Comparison of ENCODE assay signal across 8 mouse cellular contexts in genomic region chr3:96240799-96241197, GRCm38 (mm10). TPM values are rescaled to one million over a fixed set of nuclear protein-coding genes. Genes with fewer than 3 reads are reported as not detected.
DNase-seq lines count a peak whose midpoint lies in the region; ATAC-seq lines count a peak whose summit lies in the region.

No protein-coding gene starts in this region.

- peaks cover 22% of the 10 kb centered on the region for H3K4me1 ChIP-seq in kidney, embryonic 14.5 days (ENCODE audit: control insufficient read depth, insufficient read depth, low read length)
- H3K4me1 ChIP-seq in embryonic facial prominence, embryonic 11.5 days (ENCODE audit: control insufficient read depth, insufficient read depth, low read length) = no peaks in the 10 kb centered on the region; the same call in 1 of the 2 replicates
- peaks cover 33% of the 10 kb centered on the region for H3K4me1 ChIP-seq in hindbrain, embryonic 15.5 days (replicated peaks)
- peaks cover 23% of the 10 kb centered on the region; the same call in 1 of the 2 replicates for H3K4me1 ChIP-seq in midbrain, embryonic 14.5 days (ENCODE audit: control insufficient read depth, insufficient read depth, low read length)

- peak overlapping the region; percentile 31 for H3K4me2 ChIP-seq in kidney, embryonic 14.5 days (replicated peaks; ENCODE audit: low read depth, low read length)
- H3K4me2 ChIP-seq in embryonic facial prominence, embryonic 11.5 days (ENCODE audit: low read depth, low read length) = no peak overlapping the region
- peak overlapping the region; percentile 56 for H3K4me2 ChIP-seq in hindbrain, embryonic 15.5 days
- H3K4me2 ChIP-seq in midbrain, embryonic 14.5 days (ENCODE audit: low read length) = peak overlapping the region; percentile 56

- H3K9me3 ChIP-seq in kidney, embryonic 14.5 days (ENCODE audit: control insufficient read depth, low read length) = no peaks in the 10 kb centered on the region
- no peaks in the 10 kb centered on the region for H3K9me3 ChIP-seq in embryonic facial prominence, embryonic 11.5 days (replicated peaks; ENCODE audit: control insufficient read depth, low read length)
- no peaks in the 10 kb centered on the region for H3K9me3 ChIP-seq in hindbrain, embryonic 15.5 days
- no peaks in the 10 kb centered on the region for H3K9me3 ChIP-seq in midbrain, embryonic 14.5 days (ENCODE audit: control insufficient read depth, low read length)

- peak overlapping the region; percentile 55 for H3K9ac ChIP-seq in kidney, embryonic 14.5 days (ENCODE audit: low read depth, low read length)
- peak overlapping the region; percentile 32; the same call in 1 of the 2 replicates for H3K9ac ChIP-seq in embryonic facial prominence, embryonic 11.5 days (replicated peaks; ENCODE audit: low read length)
- peak overlapping the region; percentile 42; the same call in 1 of the 2 replicates for H3K9ac ChIP-seq in hindbrain, embryonic 15.5 days
- peak overlapping the region; percentile 44 for H3K9ac ChIP-seq in midbrain, embryonic 14.5 days (replicated peaks; ENCODE audit: low read length)

- no peak for ATAC-seq in kidney, embryonic 14.5 days (ENCODE audit: low FRiP score, low TSS enrichment)
- no peak for ATAC-seq in embryonic facial prominence, embryonic 11.5 days (replicated peaks; ENCODE audit: insufficient number of reproducible peaks, low FRiP score, low TSS enrichment, low read depth)
- ATAC-seq in hindbrain, embryonic 15.5 days (ENCODE audit: low FRiP score, low read depth) = no peak
- no peak for ATAC-seq in midbrain, embryonic 14.5 days (ENCODE audit: low FRiP score, low TSS enrichment)

- no peak overlapping the region; the same call in 1 of the 2 replicates for H3K4me3 ChIP-seq in kidney, embryonic 14.5 days (ENCODE audit: low read length)
- H3K4me3 ChIP-seq in embryonic facial prominence, embryonic 11.5 days (ENCODE audit: low read depth, low read length) = no peak overlapping the region
- H3K4me3 ChIP-seq in hindbrain, embryonic 15.5 days = peak overlapping the region; percentile 30
- H3K4me3 ChIP-seq in midbrain, embryonic 14.5 days (replicated peaks; ENCODE audit: low read depth, low read length) = peak overlapping the region; percentile 20; the same call in 1 of the 2 replicates

- WGBS in kidney, embryonic 14.5 days = 82% methylated on average over 9 of the region's 9 CpGs
- WGBS in embryonic facial prominence, embryonic 11.5 days = 80% methylated on average over 9 of the region's 9 CpGs
- WGBS in hindbrain, embryonic 15.5 days = 70% methylated on average over 9 of the region's 9 CpGs
- WGBS in midbrain, embryonic 14.5 days = 71% methylated on average over 9 of the region's 9 CpGs

- H3K27me3 ChIP-seq in kidney, embryonic 14.5 days (ENCODE audit: control insufficient read depth, insufficient read depth, low read length) = no peaks in the 10 kb centered on the region
- H3K27me3 ChIP-seq in embryonic facial prominence, embryonic 11.5 days (ENCODE audit: control insufficient read depth, insufficient read depth, low read length) = no peaks in the 10 kb centered on the region
- no peaks in the 10 kb centered on the region for H3K27me3 ChIP-seq in hindbrain, embryonic 15.5 days
- no peaks in the 10 kb centered on the region for H3K27me3 ChIP-seq in midbrain, embryonic 14.5 days (ENCODE audit: control insufficient read depth, insufficient read depth, low read length)

- peak overlapping the region; percentile 89 for H3K27ac ChIP-seq in kidney, embryonic 14.5 days (ENCODE audit: low read depth, low read length)
- peak overlapping the region; percentile 67 for H3K27ac ChIP-seq in embryonic facial prominence, embryonic 11.5 days (replicated peaks; ENCODE audit: low read depth, low read length)
- H3K27ac ChIP-seq in hindbrain, embryonic 15.5 days (replicated peaks) = peak overlapping the region; percentile 86
- peak overlapping the region; percentile 79 for H3K27ac ChIP-seq in midbrain, embryonic 14.5 days (replicated peaks; ENCODE audit: low read depth, low read length)

- H3K36me3 ChIP-seq in kidney, embryonic 14.5 days (ENCODE audit: control insufficient read depth, insufficient read depth, low read length) = no peaks in the 10 kb centered on the region
- no peaks in the 10 kb centered on the region for H3K36me3 ChIP-seq in embryonic facial prominence, embryonic 11.5 days (replicated peaks; ENCODE audit: control insufficient read depth, insufficient read depth, low read depth, low read length)
- H3K36me3 ChIP-seq in hindbrain, embryonic 15.5 days = no peaks in the 10 kb centered on the region
- H3K36me3 ChIP-seq in midbrain, embryonic 14.5 days (ENCODE audit: control insufficient read depth, insufficient read depth, low read length) = no peaks in the 10 kb centered on the region

- DNase-seq in kidney, adult 18-20 months = no peak
- DNase-seq in embryonic facial prominence, embryonic 11.5 days (ENCODE audit: low spot score) = no peak
- no peak for DNase-seq in midbrain, embryonic 14.5 days
- DNase-seq in layer of hippocampus, postnatal 10 days (ENCODE audit: low spot score in 2 of 2) = no peak
- no peak for DNase-seq in thymus, postnatal 0 days (ENCODE audit: low spot score)
- no peak for DNase-seq in urinary bladder, adult 18-20 months (ENCODE audit: low spot score in 2 of 2)

RNA-seq across cellular contexts. Expression of gene Hist2h2aa2, which starts 0.7 kb away (rescaled TPM):
- 33.3 and 69.4 TPM in 2 replicates for polyA plus RNA-seq in kidney, embryonic 14.5 days (2014; fragmentation: Nextera tagmentation; extraction: Ambion mirVana)
- polyA plus RNA-seq in embryonic facial prominence, embryonic 11.5 days (2014; fragmentation: Nextera tagmentation; extraction: Ambion mirVana) = 45.8 and 51.6 TPM in 2 replicates
- polyA plus RNA-seq in hindbrain, embryonic 15.5 days (2015; fragmentation: Nextera tagmentation; extraction: Ambion mirVana) = 28.7 and 39.4 TPM in 2 replicates
- polyA plus RNA-seq in midbrain, embryonic 14.5 days (2014; fragmentation: Nextera tagmentation; extraction: Ambion mirVana) = 55.4 and 76.9 TPM in 2 replicates
- 100 to 1,000 TPM; 287 to 323 TPM for total RNA-seq in layer of hippocampus, postnatal 10 days (2021)
- 215 and 339 TPM in 2 replicates for polyA plus RNA-seq in thymus, postnatal 0 days (2015; fragmentation: Nextera tagmentation; extraction: Ambion mirVana)

RNA-seq across cellular contexts. Expression of gene Hist2h3c2, which starts 1.9 kb away (rescaled TPM):
- polyA plus RNA-seq in kidney, embryonic 14.5 days (2014; fragmentation: Nextera tagmentation; extraction: Ambion mirVana) = 5.4 and 6.9 TPM in 2 replicates
- polyA plus RNA-seq in embryonic facial prominence, embryonic 11.5 days (2014; fragmentation: Nextera tagmentation; extraction: Ambion mirVana) = 9.8 and 11.8 TPM in 2 replicates
- 1.2 and 1.7 TPM in 2 replicates for polyA plus RNA-seq in hindbrain, embryonic 15.5 days (2015; fragmentation: Nextera tagmentation; extraction: Ambion mirVana)
- polyA plus RNA-seq in midbrain, embryonic 14.5 days (2014; fragmentation: Nextera tagmentation; extraction: Ambion mirVana) = 2.2 and 3.4 TPM in 2 replicates
- total RNA-seq in layer of hippocampus, postnatal 10 days (2021) = 10 to 100 TPM; 18.2 to 19.1 TPM
- polyA plus RNA-seq in thymus, postnatal 0 days (2015; fragmentation: Nextera tagmentation; extraction: Ambion mirVana) = 30.0 and 47.7 TPM in 2 replicates

RNA-seq across cellular contexts. Expression of gene Hist2h2aa1, which starts 4.5 kb away (rescaled TPM):
- 18.3 and 20.3 TPM in 2 replicates for polyA plus RNA-seq in kidney, embryonic 14.5 days (2014; fragmentation: Nextera tagmentation; extraction: Ambion mirVana)
- 7.0 and 15.3 TPM in 2 replicates for polyA plus RNA-seq in embryonic facial prominence, embryonic 11.5 days (2014; fragmentation: Nextera tagmentation; extraction: Ambion mirVana)
- polyA plus RNA-seq in hindbrain, embryonic 15.5 days (2015; fragmentation: Nextera tagmentation; extraction: Ambion mirVana) = 17.3 and 22.4 TPM in 2 replicates
- 24.7 and 32.0 TPM in 2 replicates for polyA plus RNA-seq in midbrain, embryonic 14.5 days (2014; fragmentation: Nextera tagmentation; extraction: Ambion mirVana)
- total RNA-seq in layer of hippocampus, postnatal 10 days (2021) = 10 to 100 TPM in 1 of 2 experiments, 1 to 10 TPM in 1; 6.0 to 16.1 TPM
- polyA plus RNA-seq in thymus, postnatal 0 days (2015; fragmentation: Nextera tagmentation; extraction: Ambion mirVana) = 117 and 143 TPM in 2 replicates

RNA-seq across cellular contexts. Expression of gene Hist2h3c1, which starts 5.7 kb away (rescaled TPM):
- 0.91 and 2.4 TPM in 2 replicates for polyA plus RNA-seq in kidney, embryonic 14.5 days (2014; fragmentation: Nextera tagmentation; extraction: Ambion mirVana)
- 0.50 and 1.8 TPM in 2 replicates for polyA plus RNA-seq in embryonic facial prominence, embryonic 11.5 days (2014; fragmentation: Nextera tagmentation; extraction: Ambion mirVana)
- 0.27 TPM in 1 of 2 replicates, not detected in the other for polyA plus RNA-seq in hindbrain, embryonic 15.5 days (2015; fragmentation: Nextera tagmentation; extraction: Ambion mirVana)
- 1.0 TPM in 1 of 2 replicates, not detected in the other for polyA plus RNA-seq in midbrain, embryonic 14.5 days (2014; fragmentation: Nextera tagmentation; extraction: Ambion mirVana)
- not detected for total RNA-seq in layer of hippocampus, postnatal 10 days (2021)
- polyA plus RNA-seq in thymus, postnatal 0 days (2015; fragmentation: Nextera tagmentation; extraction: Ambion mirVana) = 0.64 and 0.76 TPM in 2 replicates

RNA-seq across cellular contexts. Expression of gene Hist2h2be, which starts 19.9 kb away (rescaled TPM):
- polyA plus RNA-seq in kidney, embryonic 14.5 days (2014; fragmentation: Nextera tagmentation; extraction: Ambion mirVana) = 9.2 and 13.1 TPM in 2 replicates
- 11.5 and 12.4 TPM in 2 replicates for polyA plus RNA-seq in embryonic facial prominence, embryonic 11.5 days (2014; fragmentation: Nextera tagmentation; extraction: Ambion mirVana)
- 4.6 and 4.7 TPM in 2 replicates for polyA plus RNA-seq in hindbrain, embryonic 15.5 days (2015; fragmentation: Nextera tagmentation; extraction: Ambion mirVana)
- polyA plus RNA-seq in midbrain, embryonic 14.5 days (2014; fragmentation: Nextera tagmentation; extraction: Ambion mirVana) = 4.8 and 5.9 TPM in 2 replicates
- total RNA-seq in layer of hippocampus, postnatal 10 days (2021) = 1 to 10 TPM; 3.9 TPM
- polyA plus RNA-seq in thymus, postnatal 0 days (2015; fragmentation: Nextera tagmentation; extraction: Ambion mirVana) = 8.6 and 10.0 TPM in 2 replicates

Comparison
In these comparisons a context has a peak if more than half of its experiments do, and no peak if none do; other contexts are left out.
1. H3K4me3 ChIP-seq: peak in hindbrain, embryonic 15.5 days (single experiment) and midbrain, embryonic 14.5 days (single experiment); none in kidney, embryonic 14.5 days (single experiment) and embryonic facial prominence, embryonic 11.5 days (single experiment).
2. Peak in every context shown above with its lines, with median percentiles within 50 percentile points of each other: H3K27ac ChIP-seq and H3K9ac ChIP-seq.